Mouse (Mus musculus): ENCODE results near the gene Enpep. TPM values are rescaled to one million over a fixed set of nuclear protein-coding genes. Genes with fewer than 3 reads are reported as not detected.

Enpep gene
- total RNA-seq, 2 experiments from 2014 or later, result 3.4 to 3.7 TPM

- DNase-seq (ENCODE audit: low spot score in 2 of 2), result no peak
Measured at GRCm38 (mm10) chr3:129313671-129314415, 18.7 kb downstream of the Enpep start.

- DNase-seq (ENCODE audit: low spot score in 2 of 2), result no peak
Measured at GRCm38 (mm10) chr3:129313221-129313620, 19.3 kb downstream of the Enpep start.

- no peak for DNase-seq (ENCODE audit: low spot score in 2 of 2)
Measured at GRCm38 (mm10) chr3:129312511-129312910, 20.0 kb downstream of the Enpep start.

GRCm38 (mm10) chr3:129311951-129312350 lies 20.6 kb downstream of the Enpep start:
- no peak for DNase-seq (ENCODE audit: low spot score in 2 of 2)

GRCm38 (mm10) chr3:129309926-129310325 lies 22.6 kb downstream of the Enpep start:
- DNase-seq (ENCODE audit: low spot score in 2 of 2), result no peak

GRCm38 (mm10) chr3:129308876-129309275 lies 23.6 kb downstream of the Enpep start:
- DNase-seq (ENCODE audit: low spot score in 2 of 2), result no peak

- DNase-seq (ENCODE audit: low spot score in 2 of 2), result no peak
Measured at GRCm38 (mm10) chr3:129308102-129308752, 24.3 kb downstream of the Enpep start.

- no peak for DNase-seq (ENCODE audit: low spot score in 2 of 2)
Measured at GRCm38 (mm10) chr3:129303941-129304340, 28.6 kb downstream of the Enpep start.

GRCm38 (mm10) chr3:129299874-129300273 lies 32.6 kb downstream of the Enpep start:
- DNase-seq (ENCODE audit: low spot score in 2 of 2), result no peak

- DNase-seq (ENCODE audit: low spot score in 2 of 2), result no peak
Measured at GRCm38 (mm10) chr3:129298606-129299005, 33.9 kb downstream of the Enpep start.

GRCm38 (mm10) chr3:129296994-129297393 lies 35.5 kb downstream of the Enpep start:
- DNase-seq (ENCODE audit: low spot score in 2 of 2), result no peak

- DNase-seq (ENCODE audit: low spot score in 2 of 2), result no peak
Measured at GRCm38 (mm10) chr3:129295883-129296282, 36.6 kb downstream of the Enpep start.

- DNase-seq (ENCODE audit: low spot score in 2 of 2), result no peak
Measured at GRCm38 (mm10) chr3:129289536-129289935, 43.0 kb downstream of the Enpep start.

- DNase-seq (ENCODE audit: low spot score in 2 of 2), result no peak
Measured at GRCm38 (mm10) chr3:129287140-129287539, 45.4 kb downstream of the Enpep start.

- DNase-seq (ENCODE audit: low spot score in 2 of 2), result no peak
Measured at GRCm38 (mm10) chr3:129286426-129286825, 46.1 kb downstream of the Enpep start.

- no peak for DNase-seq (ENCODE audit: low spot score in 2 of 2)
Measured at GRCm38 (mm10) chr3:129284326-129284725, 48.2 kb downstream of the Enpep start.

- DNase-seq (ENCODE audit: low spot score in 2 of 2), result no peak
Measured at GRCm38 (mm10) chr3:129279441-129279840, 53.1 kb downstream of the Enpep start.

GRCm38 (mm10) chr3:129273156-129273831 lies 59.2 kb downstream of the Enpep start:
- DNase-seq (ENCODE audit: low spot score in 2 of 2), result no peak

- DNase-seq (ENCODE audit: low spot score in 2 of 2), result peak in 1 of 2 experiments; percentile 9
Measured at GRCm38 (mm10) chr3:129270044-129270443, 62.5 kb downstream of the Enpep start.

GRCm38 (mm10) chr3:129268886-129269683 lies 63.4 kb downstream of the Enpep start:
- DNase-seq (ENCODE audit: low spot score in 2 of 2), result no peak

- no peak for DNase-seq (ENCODE audit: low spot score in 2 of 2)
Measured at GRCm38 (mm10) chr3:129258497-129258896, 74.0 kb downstream of the Enpep start.

Measured in gastrocnemius, postnatal 4 days (tissue).